Mouse (Mus musculus) heart, embryonic 15.5 days (tissue): Measurements from ENCODE around the gene Skp2. TPM values are rescaled to one million over a fixed set of nuclear protein-coding genes. Genes with fewer than 3 reads are reported as not detected.

ENCODE experiments used
- ATAC-seq: fragments of 200-750 bp; cut with Nextera tagmentation; replicated peaks from 2 replicates; pipeline ENCODE4 v1.8.0; 2017; ENCODE audit warnings: low read depth, moderate TSS enrichment; ENCODE audit not compliant: insufficient number of reproducible peaks, insufficient read depth, low FRiP score
- H3K27ac ChIP-seq: fragments of 300-500 bp; sonication (generic); 2 replicates; pipeline ENCODE4 v1.5.1; 2015; ENCODE audit warnings: mild to moderate bottlenecking, inconsistent platforms
- H3K27me3 ChIP-seq: fragments of 300-500 bp; sonication (generic); 2 replicates; pipeline ENCODE4 v1.6.1; 2015; ENCODE audit warnings: inconsistent platforms
- H3K36me3 ChIP-seq: fragments of 300-500 bp; sonication (generic); 2 replicates; pipeline ENCODE4 v1.6.1; 2015; ENCODE audit warnings: mild to moderate bottlenecking, inconsistent platforms
- H3K4me1 ChIP-seq: fragments of 300-500 bp; sonication (generic); replicated peaks from 2 replicates; pipeline ENCODE4 v1.6.1; 2015; ENCODE audit warnings: inconsistent platforms
- H3K4me2 ChIP-seq: fragments of 300-500 bp; sonication (generic); 2 replicates; pipeline ENCODE4 v1.6.1; 2015; ENCODE audit warnings: inconsistent platforms, mild to moderate bottlenecking, moderate library complexity
- H3K4me3 ChIP-seq: fragments of 300-500 bp; sonication (generic); 2 replicates; pipeline ENCODE4 v1.5.1; 2015; ENCODE audit warnings: mild to moderate bottlenecking, inconsistent platforms
- H3K9ac ChIP-seq: fragments of 300-500 bp; sonication (generic); 2 replicates; pipeline ENCODE4 v1.6.1; 2015; ENCODE audit warnings: mild to moderate bottlenecking, inconsistent platforms
- H3K9me3 ChIP-seq: fragments of 300-500 bp; sonication (generic); replicated peaks from 2 replicates; pipeline ENCODE4 v1.6.1; 2016; ENCODE audit warnings: inconsistent platforms
- WGBS: fragments of 180-500 bp; shearing (Covaris S2); methylation state at CpG from one replicate; pipeline ENCODE4 v1.1.7; 2015; ENCODE audit warnings: mixed read lengths; 5-methylcytosine and 5-hydroxymethylcytosine counted together
- polyA plus RNA-seq: library from polyadenylated mRNA; unstranded; fragments of >200 nt; fragmentation: Nextera tagmentation; extraction: Ambion mirVana; gene quantifications from 2 replicates; pipeline ENCODE4 v1.2.1, GENCODE M21; 2015

Skp2 gene
- polyA plus RNA-seq, 1 experiment from 2014 or later = 18.4 TPM

- H3K27me3 ChIP-seq = no peaks in the 10 kb centered on the region
- no peak overlapping the region for H3K9ac ChIP-seq
- peaks cover 16% of the 10 kb centered on the region for H3K4me1 ChIP-seq
- H3K4me2 ChIP-seq = no peak overlapping the region
- H3K36me3 ChIP-seq = peaks cover 37% of the 10 kb centered on the region
- H3K9me3 ChIP-seq = no peaks in the 10 kb centered on the region
- H3K27ac ChIP-seq = peak overlapping the region; percentile 24
- H3K4me3 ChIP-seq = no peak overlapping the region
- WGBS = 80% methylated on average over 13 of the region's 13 CpGs
- no peak for ATAC-seq
Observed at GRCm38 (mm10) chr15:9132693-9133443, 22.4 kb downstream of the Skp2 start.

- Histone ChIP-seq H3K4me1 (peaks cover 15% of the 10 kb centered on the region), H3K4me3 (no peak overlapping the region), H3K4me2 (no peak overlapping the region), H3K36me3 (peaks cover 28% of the 10 kb centered on the region), H3K27me3 (no peaks in the 10 kb centered on the region), H3K27ac (no peak overlapping the region), H3K9me3 (no peaks in the 10 kb centered on the region), H3K9ac (no peak overlapping the region)
- no peak for ATAC-seq
- WGBS = 80% methylated on average over 4 of the region's 4 CpGs
Observed at GRCm38 (mm10) chr15:9131499-9131888, 23.7 kb downstream of the Skp2 start.

- Histone ChIP-seq H3K27ac (no peak overlapping the region), H3K4me2 (no peak overlapping the region), H3K27me3 (no peaks in the 10 kb centered on the region), H3K4me3 (no peak overlapping the region), H3K9ac (no peak overlapping the region), H3K4me1 (peaks cover 15% of the 10 kb centered on the region), H3K9me3 (no peaks in the 10 kb centered on the region), H3K36me3 (peaks cover 26% of the 10 kb centered on the region)
- ATAC-seq = no peak
- WGBS = 75% methylated on average over 9 of the region's 9 CpGs
Observed at GRCm38 (mm10) chr15:9130772-9131498, 24.3 kb downstream of the Skp2 start.

- H3K36me3 ChIP-seq = peaks cover 29% of the 10 kb centered on the region
- ATAC-seq = no peak
- H3K9me3 ChIP-seq = no peaks in the 10 kb centered on the region
- no peaks in the 10 kb centered on the region for H3K27me3 ChIP-seq
- no peak overlapping the region for H3K9ac ChIP-seq
- no peak overlapping the region for H3K27ac ChIP-seq
- no peaks in the 10 kb centered on the region for H3K4me1 ChIP-seq
- H3K4me2 ChIP-seq = no peak overlapping the region
- H3K4me3 ChIP-seq = no peak overlapping the region
- WGBS = 83% methylated on average over 7 of the region's 7 CpGs
Observed at GRCm38 (mm10) chr15:9127051-9127791, 28.0 kb downstream of the Skp2 start.

- H3K27me3 ChIP-seq = no peaks in the 10 kb centered on the region
- H3K4me2 ChIP-seq = no peak overlapping the region
- no peak overlapping the region for H3K27ac ChIP-seq
- H3K36me3 ChIP-seq = peaks cover 30% of the 10 kb centered on the region
- H3K4me1 ChIP-seq = no peaks in the 10 kb centered on the region
- H3K9me3 ChIP-seq = no peaks in the 10 kb centered on the region
- 89% methylated on average over 21 of the region's 21 CpGs for WGBS
- no peak overlapping the region for H3K4me3 ChIP-seq
- no peak for ATAC-seq
- H3K9ac ChIP-seq = no peak overlapping the region
Observed at GRCm38 (mm10) chr15:9124856-9125255, 30.4 kb downstream of the Skp2 start.

- Histone ChIP-seq H3K4me1 (no peaks in the 10 kb centered on the region), H3K27me3 (no peaks in the 10 kb centered on the region), H3K4me2 (no peak overlapping the region), H3K27ac (no peak overlapping the region), H3K36me3 (peaks cover 35% of the 10 kb centered on the region), H3K9me3 (no peaks in the 10 kb centered on the region), H3K4me3 (no peak overlapping the region), H3K9ac (no peak overlapping the region)
- ATAC-seq = no peak
- WGBS = 87% methylated on average over 4 of the region's 4 CpGs
Observed at GRCm38 (mm10) chr15:9122989-9123388, 32.2 kb downstream of the Skp2 start.

GRCm38 (mm10) chr15:9120081-9120480 lies 35.1 kb downstream of the Skp2 start:
- no peaks in the 10 kb centered on the region for H3K9me3 ChIP-seq
- no peaks in the 10 kb centered on the region for H3K27me3 ChIP-seq
- H3K4me1 ChIP-seq = no peaks in the 10 kb centered on the region
- H3K4me2 ChIP-seq = no peak overlapping the region
- H3K4me3 ChIP-seq = no peak overlapping the region
- 92% methylated on average over 2 of the region's 2 CpGs for WGBS
- no peak for ATAC-seq
- no peak overlapping the region for H3K9ac ChIP-seq
- no peak overlapping the region for H3K27ac ChIP-seq
- peaks cover 52% of the 10 kb centered on the region for H3K36me3 ChIP-seq

- Histone ChIP-seq H3K36me3 (peaks cover 56% of the 10 kb centered on the region), H3K4me1 (no peaks in the 10 kb centered on the region)
- 82% methylated on average over 4 of the region's 4 CpGs for WGBS
Observed at GRCm38 (mm10) chr15:9118852-9119251, 36.4 kb downstream of the Skp2 start.

GRCm38 (mm10) chr15:9114599-9114998 lies 40.6 kb downstream of the Skp2 start:
- H3K4me1 ChIP-seq = peaks cover 2% of the 10 kb centered on the region; the same call in 1 of the 2 replicates
- ATAC-seq = no peak
- H3K9ac ChIP-seq = no peak overlapping the region
- no peaks in the 10 kb centered on the region for H3K9me3 ChIP-seq
- H3K36me3 ChIP-seq = peaks cover 65% of the 10 kb centered on the region
- H3K27me3 ChIP-seq = no peaks in the 10 kb centered on the region
- no peak overlapping the region for H3K27ac ChIP-seq
- H3K4me3 ChIP-seq = no peak overlapping the region
- WGBS = 58% methylated on average over 5 of the region's 5 CpGs
- H3K4me2 ChIP-seq = no peak overlapping the region

More at GRCm38 (mm10) chr15:9118852-9119251, 36.4 kb downstream of the Skp2 start:
- Histone ChIP-seq H3K27me3 (no peaks in the 10 kb centered on the region), H3K4me3 (no peak overlapping the region), H3K9ac (no peak overlapping the region), H3K4me2 (no peak overlapping the region), H3K27ac (no peak overlapping the region), H3K9me3 (no peaks in the 10 kb centered on the region)
- ATAC-seq = no peak

GRCm38 (mm10) chr15:9114131-9114530 lies 41.1 kb downstream of the Skp2 start:
- Histone ChIP-seq H3K36me3 (peaks cover 63% of the 10 kb centered on the region), H3K4me1 (peaks cover 2% of the 10 kb centered on the region; the same call in 1 of the 2 replicates), H3K9ac (no peak overlapping the region), H3K27me3 (no peaks in the 10 kb centered on the region), H3K4me2 (no peak overlapping the region), H3K4me3 (no peak overlapping the region), H3K9me3 (no peaks in the 10 kb centered on the region), H3K27ac (no peak overlapping the region)
- WGBS = 80% methylated on average over 4 of the region's 4 CpGs
- ATAC-seq = no peak

GRCm38 (mm10) chr15:9113556-9113955 lies 41.7 kb downstream of the Skp2 start:
- Histone ChIP-seq H3K4me2 (no peak overlapping the region), H3K4me3 (no peak overlapping the region), H3K4me1 (peaks cover 2% of the 10 kb centered on the region; the same call in 1 of the 2 replicates), H3K36me3 (peaks cover 68% of the 10 kb centered on the region), H3K27ac (no peak overlapping the region), H3K9me3 (no peaks in the 10 kb centered on the region), H3K27me3 (no peaks in the 10 kb centered on the region), H3K9ac (no peak overlapping the region)
- 58% methylated on average over 9 of the region's 9 CpGs for WGBS
- no peak for ATAC-seq
